23 mouse cellular contexts compared by ENCODE assay signal in the genomic region with DNA sequence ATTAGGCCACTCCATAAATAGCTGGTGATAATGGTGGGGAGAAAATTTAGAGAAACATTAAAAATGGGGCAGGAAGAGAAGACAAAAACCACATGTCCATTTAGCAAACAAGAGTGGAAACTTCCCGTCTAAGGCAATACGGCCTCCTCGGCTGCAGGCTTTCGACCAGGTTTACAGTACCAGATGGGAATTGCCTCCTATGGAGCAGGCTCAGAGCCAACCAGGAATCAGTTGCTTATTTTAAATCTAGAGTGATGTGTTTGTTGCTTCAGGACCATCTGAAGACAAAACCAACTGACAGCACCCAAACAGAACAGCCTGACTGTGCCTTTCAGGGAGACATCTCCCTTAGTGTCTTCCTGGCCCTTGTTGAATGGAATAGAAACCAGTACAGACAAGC. TPM values are rescaled to one million over a fixed set of nuclear protein-coding genes. Genes with fewer than 3 reads are reported as not detected.
DNase-seq lines count a peak whose midpoint lies in the region; ATAC-seq and TF ChIP-seq lines count a peak whose summit lies in the region.
"Had no signal": no experiment of that assay in that cellular context is flagged by ENCODE, and none has a peak within 500 bp of the region (broad histone marks: within the 10 kb centered on the region; RNA-seq: fewer than 3 reads in every experiment).

No protein-coding gene starts in this region.

- no peaks in the 10 kb centered on the region for H3K9me3 ChIP-seq in forebrain, embryonic 16.5 days (ENCODE audit: control insufficient read depth, low read length)
- H3K9me3 ChIP-seq in forebrain, embryonic 15.5 days, result no peaks in the 10 kb centered on the region
- no peaks in the 10 kb centered on the region for H3K9me3 ChIP-seq in midbrain, postnatal 0 days (ENCODE audit: low read length)
- no peaks in the 10 kb centered on the region for H3K9me3 ChIP-seq in midbrain, embryonic 15.5 days
- H3K9me3 ChIP-seq: heart, embryonic 12.5 days; hindbrain, embryonic 10.5 days; kidney, embryonic 15.5 days; limb, embryonic 15.5 days; liver, embryonic 15.5 days; midbrain, embryonic 10.5 days; neural tube, embryonic 12.5 days had no signal

- ATAC-seq in forebrain, embryonic 16.5 days, result 0 out of 2 replicates have a peak, but pooled peaks have one; percentile 15
- no peak for ATAC-seq in forebrain, embryonic 15.5 days (replicated peaks)
- no peak for ATAC-seq in midbrain, postnatal 0 days (ENCODE audit: low FRiP score)
- no peak for ATAC-seq in midbrain, embryonic 15.5 days (replicated peaks)
- ATAC-seq: forebrain, postnatal 0 days had no signal

- no peak overlapping the region for H3K27ac ChIP-seq in forebrain, embryonic 16.5 days (ENCODE audit: low read length)
- H3K27ac ChIP-seq in forebrain, embryonic 15.5 days (replicated peaks), result no peak overlapping the region
- H3K27ac ChIP-seq in midbrain, postnatal 0 days (ENCODE audit: low read depth, low read length), result no peak overlapping the region
- no peak overlapping the region for H3K27ac ChIP-seq in midbrain, embryonic 15.5 days
- H3K27ac ChIP-seq: gastrocnemius, adult 2 months; hindbrain, embryonic 10.5 days; kidney, embryonic 15.5 days; limb, embryonic 15.5 days; liver, embryonic 15.5 days; midbrain, embryonic 10.5 days; neural tube, embryonic 12.5 days had no signal

- no peak overlapping the region for H3K9ac ChIP-seq in forebrain, embryonic 16.5 days (replicated peaks; ENCODE audit: low read depth, low read length)
- H3K9ac ChIP-seq in forebrain, embryonic 15.5 days (replicated peaks), result no peak overlapping the region
- no peak overlapping the region for H3K9ac ChIP-seq in midbrain, postnatal 0 days (replicated peaks; ENCODE audit: low read length, poor library complexity, severe bottlenecking)
- H3K9ac ChIP-seq in midbrain, embryonic 15.5 days, result no peak overlapping the region
- H3K9ac ChIP-seq: forebrain, postnatal 0 days; heart, embryonic 12.5 days; kidney, embryonic 15.5 days; limb, embryonic 15.5 days; liver, embryonic 15.5 days; neural tube, embryonic 12.5 days had no signal

- peak; percentile 41 for DNase-seq in midbrain, postnatal 0 days (ENCODE audit: low spot score)
- DNase-seq in cerebellum, adult 8-10 months, result peak; percentile 66
- peak; percentile 75 to 80 for DNase-seq in cerebellum, postnatal 36 days
- DNase-seq in urinary bladder, postnatal 4 days (ENCODE audit: low spot score in 2 of 2), result no peak
- no peak for DNase-seq in layer of hippocampus, postnatal 36 days
- DNase-seq: adrenal gland, postnatal 14 days; forebrain, postnatal 0 days; gastrocnemius, adult 2 months; heart, postnatal 10 days; kidney, adult 11 months; kidney, postnatal 4 days; thymus, postnatal 36 days had no signal

- TF ChIP-seq CTCF in midbrain, postnatal 0 days (IDR thresholded peaks at IDR 0.05), result no peak

- H3K36me3 ChIP-seq in forebrain, embryonic 16.5 days (ENCODE audit: control insufficient read depth, insufficient read depth), result no peaks in the 10 kb centered on the region
- no peaks in the 10 kb centered on the region for H3K36me3 ChIP-seq in forebrain, embryonic 15.5 days
- H3K36me3 ChIP-seq in midbrain, postnatal 0 days (ENCODE audit: insufficient read depth, low read length), result no peaks in the 10 kb centered on the region
- no peaks in the 10 kb centered on the region for H3K36me3 ChIP-seq in midbrain, embryonic 15.5 days (replicated peaks)
- H3K36me3 ChIP-seq: heart, embryonic 12.5 days; hindbrain, embryonic 10.5 days; kidney, embryonic 15.5 days; liver, embryonic 15.5 days; midbrain, embryonic 10.5 days; neural tube, embryonic 12.5 days had no signal

- no peaks in the 10 kb centered on the region for H3K27me3 ChIP-seq in forebrain, embryonic 16.5 days (replicated peaks; ENCODE audit: control insufficient read depth, insufficient read depth, low read length)
- no peaks in the 10 kb centered on the region for H3K27me3 ChIP-seq in forebrain, embryonic 15.5 days
- no peaks in the 10 kb centered on the region for H3K27me3 ChIP-seq in midbrain, postnatal 0 days (ENCODE audit: insufficient read depth, low read length)
- no peaks in the 10 kb centered on the region for H3K27me3 ChIP-seq in midbrain, embryonic 15.5 days (replicated peaks)
- H3K27me3 ChIP-seq: heart, embryonic 12.5 days; kidney, embryonic 15.5 days; limb, embryonic 15.5 days; liver, embryonic 15.5 days; neural tube, embryonic 12.5 days had no signal

- 56% methylated on average over 4 of the region's 4 CpGs for WGBS in forebrain, embryonic 16.5 days
- 68% methylated on average over 4 of the region's 4 CpGs for WGBS in forebrain, embryonic 15.5 days
- 89% methylated on average over 4 of the region's 4 CpGs for WGBS in midbrain, postnatal 0 days
- 85% methylated on average over 4 of the region's 4 CpGs for WGBS in midbrain, embryonic 15.5 days

- H3K4me2 ChIP-seq in forebrain, embryonic 16.5 days (ENCODE audit: low read length), result no peak overlapping the region
- H3K4me2 ChIP-seq in forebrain, embryonic 15.5 days (replicated peaks), result no peak overlapping the region
- no peak overlapping the region for H3K4me2 ChIP-seq in midbrain, postnatal 0 days (ENCODE audit: low read depth, low read length, poor library complexity, severe bottlenecking)
- H3K4me2 ChIP-seq in midbrain, embryonic 15.5 days, result no peak overlapping the region
- H3K4me2 ChIP-seq: heart, embryonic 12.5 days; kidney, embryonic 15.5 days; limb, embryonic 15.5 days; liver, embryonic 15.5 days; neural tube, embryonic 12.5 days had no signal

- peaks cover 12% of the 10 kb centered on the region for H3K4me1 ChIP-seq in forebrain, embryonic 16.5 days (replicated peaks; ENCODE audit: control insufficient read depth, insufficient read depth, low read length)
- 0 out of 2 replicates have a peak, but pooled peaks cover 7% of the 10 kb centered on the region for H3K4me1 ChIP-seq in forebrain, embryonic 15.5 days
- H3K4me1 ChIP-seq in midbrain, postnatal 0 days (ENCODE audit: insufficient read depth, low read length), result no peaks in the 10 kb centered on the region
- H3K4me1 ChIP-seq in midbrain, embryonic 15.5 days, result no peaks in the 10 kb centered on the region
- H3K4me1 ChIP-seq: liver, embryonic 15.5 days; neural tube, embryonic 12.5 days had no signal

- no peak overlapping the region for H3K4me3 ChIP-seq in forebrain, embryonic 16.5 days (replicated peaks; ENCODE audit: low read length)
- H3K4me3 ChIP-seq in forebrain, embryonic 15.5 days, result no peak overlapping the region
- H3K4me3 ChIP-seq in midbrain, postnatal 0 days (ENCODE audit: low read depth, low read length), result no peak overlapping the region
- no peak overlapping the region for H3K4me3 ChIP-seq in midbrain, embryonic 15.5 days
- H3K4me3 ChIP-seq: gastrocnemius, adult 2 months; heart, embryonic 12.5 days; hindbrain, embryonic 10.5 days; kidney, embryonic 15.5 days; limb, embryonic 15.5 days; liver, embryonic 15.5 days; midbrain, embryonic 10.5 days; neural tube, embryonic 12.5 days had no signal

RNA-seq across cellular contexts. Expression of a gene that starts 33.9 kb away (rescaled TPM):
- 5.9 and 6.6 TPM in 2 replicates for polyA plus RNA-seq in forebrain, embryonic 16.5 days (2015; fragmentation: Nextera tagmentation; extraction: Ambion mirVana)
- 4.6 and 5.7 TPM in 2 replicates for polyA plus RNA-seq in forebrain, embryonic 15.5 days (2015; fragmentation: Nextera tagmentation; extraction: Ambion mirVana)
- 16.0 and 19.8 TPM in 2 replicates for total RNA-seq in midbrain, postnatal 0 days (2014; rRNA removed)
- 4.4 and 5.1 TPM in 2 replicates for polyA plus RNA-seq in midbrain, postnatal 0 days (2015; fragmentation: Nextera tagmentation; extraction: Ambion mirVana)
- polyA plus RNA-seq in midbrain, embryonic 15.5 days (2015; fragmentation: Nextera tagmentation; extraction: Ambion mirVana), result 4.2 and 4.5 TPM in 2 replicates
- 10 to 100 TPM; 11.3 to 13.0 TPM for total RNA-seq in layer of hippocampus, postnatal 36 days (2021)
- total RNA-seq: granulocyte monocyte progenitor cell, adult 5-6 weeks had no signal

Comparison
In these comparisons a context has a peak if more than half of its experiments do, and no peak if none do; other contexts are left out.
1. DNase-seq: peak in midbrain, postnatal 0 days (single experiment), cerebellum, adult 8-10 months (single experiment) and cerebellum, postnatal 36 days (2 of 2); none in urinary bladder, postnatal 4 days (0 of 2) and layer of hippocampus, postnatal 36 days (0 of 2).